Mouse (Mus musculus) right cerebral cortex, postnatal 4 days (tissue): ENCODE data around the gene Tmem259.

Source experiments
- DNase-seq: peaks from one replicate; pipeline ENCODE4 v3.0.0-alpha.2; 2022

The Tmem259 gene

GRCm38 (mm10) chr10:80015583-80015982, 31.5 kb upstream of the Tmem259 start:
- no peak for DNase-seq

DNA sequence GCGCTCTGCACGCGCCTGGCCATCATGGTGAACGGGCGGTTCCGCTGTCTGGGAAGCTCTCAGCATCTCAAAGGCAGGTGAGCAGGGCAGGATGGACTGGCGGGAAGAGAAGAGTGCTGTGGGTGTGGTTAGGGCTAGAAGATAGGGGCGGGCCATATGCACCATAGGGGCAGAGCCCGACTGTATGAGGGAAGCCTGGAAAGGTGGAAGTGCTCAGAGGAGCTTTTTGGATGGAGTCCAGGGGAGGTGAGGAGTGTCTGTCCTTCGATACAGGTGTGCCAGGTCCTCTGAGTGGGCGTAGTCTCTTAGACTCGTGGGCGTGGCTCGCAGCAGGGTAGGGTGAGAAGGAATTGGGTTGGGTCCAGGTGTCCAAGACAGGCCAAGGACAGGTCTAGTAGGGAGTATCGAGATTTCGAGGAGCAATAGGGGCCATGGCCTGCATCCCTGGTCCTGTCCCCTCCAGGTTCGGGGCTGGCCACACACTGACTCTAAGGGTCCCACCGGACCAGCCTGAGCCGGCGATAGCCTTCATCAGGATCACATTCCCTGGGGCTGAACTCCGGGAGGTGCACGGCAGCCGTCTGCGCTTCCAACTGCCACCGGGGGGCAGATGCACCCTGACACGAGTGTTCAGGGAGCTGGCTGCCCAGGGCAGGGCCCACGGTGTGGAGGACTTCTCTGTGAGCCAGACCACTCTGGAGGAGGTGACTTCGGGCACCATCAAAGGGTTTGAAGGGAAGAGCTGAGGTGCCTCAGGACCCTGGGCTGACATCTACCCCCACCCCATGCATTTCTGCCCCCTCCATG, 30.6 kb upstream of the Tmem259 start:
- DNase-seq: no peak

- no peak for DNase-seq
These were observed 29.5 kb upstream of the Tmem259 start for GRCm38 (mm10) chr10:80013609-80014008.

DNA sequence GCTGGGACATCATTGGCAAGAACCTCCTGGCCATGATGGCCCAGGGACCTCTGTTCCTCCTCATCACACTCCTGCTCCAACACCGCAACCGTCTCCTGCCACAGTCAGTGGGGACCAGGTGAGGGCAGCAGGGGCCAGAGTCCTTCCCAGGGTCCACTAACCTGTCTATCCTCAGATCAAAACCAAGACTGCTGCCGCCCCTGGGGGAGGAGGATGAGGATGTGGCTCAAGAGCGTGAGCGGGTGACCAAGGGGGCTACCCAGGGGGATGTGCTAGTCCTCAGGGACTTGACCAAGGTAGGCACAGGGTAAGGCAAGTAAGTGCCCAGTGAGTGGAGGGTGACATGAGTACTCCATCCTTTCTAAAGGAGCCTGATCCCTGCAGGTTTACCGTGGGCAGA, 27.6 kb upstream of the Tmem259 start:
- DNase-seq: no peak

DNA sequence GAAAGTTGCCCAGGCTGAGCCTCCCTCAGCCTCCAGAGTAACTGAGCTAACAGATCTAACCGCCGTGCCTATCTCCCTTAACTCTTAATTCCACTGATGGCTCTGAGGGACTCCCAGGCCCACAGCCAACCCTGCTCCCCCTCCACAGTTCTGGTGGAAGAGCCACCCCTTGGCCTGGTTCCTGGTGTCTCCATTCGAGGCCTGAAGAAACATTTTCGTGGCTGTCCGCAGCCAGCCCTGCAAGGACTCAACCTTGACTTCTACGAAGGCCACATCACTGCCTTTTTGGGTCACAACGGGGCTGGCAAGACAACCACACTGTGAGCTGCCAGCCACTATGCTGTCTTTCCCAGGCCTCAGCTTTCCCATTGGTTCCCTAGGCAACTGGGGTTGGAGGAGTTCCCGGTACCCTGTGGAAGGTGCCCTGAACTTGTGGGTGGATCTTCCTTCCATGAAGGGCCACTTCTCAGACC, 20.1 kb upstream of the Tmem259 start:
- DNase-seq: no peak

GRCm38 (mm10) chr10:80003374-80004232, 19.5 kb upstream of the Tmem259 start:
- no peak for DNase-seq

DNA sequence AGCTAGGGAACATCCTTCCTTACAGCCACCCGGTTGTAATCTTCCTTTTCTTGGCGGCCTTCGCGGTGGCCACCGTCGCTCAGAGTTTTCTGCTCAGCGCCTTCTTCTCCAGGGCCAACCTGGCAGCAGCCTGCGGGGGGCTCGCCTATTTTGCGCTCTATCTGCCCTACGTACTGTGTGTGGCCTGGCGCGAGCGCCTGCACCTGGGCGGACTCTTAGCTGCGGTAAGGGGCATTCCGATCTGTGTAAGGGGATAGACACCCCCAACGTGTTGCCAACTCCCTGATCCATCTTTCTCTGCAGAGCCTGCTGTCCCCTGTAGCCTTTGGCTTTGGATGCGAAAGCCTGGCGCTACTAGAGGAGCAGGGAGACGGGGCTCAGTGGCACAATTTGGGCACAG, 18.7 kb upstream of the Tmem259 start:
- no peak for DNase-seq

GRCm38 (mm10) chr10:80001945-80002344, 17.8 kb upstream of the Tmem259 start:
- DNase-seq: no peak

GRCm38 (mm10) chr10:79997819-79998218, 13.7 kb upstream of the Tmem259 start:
- no peak for DNase-seq

DNA sequence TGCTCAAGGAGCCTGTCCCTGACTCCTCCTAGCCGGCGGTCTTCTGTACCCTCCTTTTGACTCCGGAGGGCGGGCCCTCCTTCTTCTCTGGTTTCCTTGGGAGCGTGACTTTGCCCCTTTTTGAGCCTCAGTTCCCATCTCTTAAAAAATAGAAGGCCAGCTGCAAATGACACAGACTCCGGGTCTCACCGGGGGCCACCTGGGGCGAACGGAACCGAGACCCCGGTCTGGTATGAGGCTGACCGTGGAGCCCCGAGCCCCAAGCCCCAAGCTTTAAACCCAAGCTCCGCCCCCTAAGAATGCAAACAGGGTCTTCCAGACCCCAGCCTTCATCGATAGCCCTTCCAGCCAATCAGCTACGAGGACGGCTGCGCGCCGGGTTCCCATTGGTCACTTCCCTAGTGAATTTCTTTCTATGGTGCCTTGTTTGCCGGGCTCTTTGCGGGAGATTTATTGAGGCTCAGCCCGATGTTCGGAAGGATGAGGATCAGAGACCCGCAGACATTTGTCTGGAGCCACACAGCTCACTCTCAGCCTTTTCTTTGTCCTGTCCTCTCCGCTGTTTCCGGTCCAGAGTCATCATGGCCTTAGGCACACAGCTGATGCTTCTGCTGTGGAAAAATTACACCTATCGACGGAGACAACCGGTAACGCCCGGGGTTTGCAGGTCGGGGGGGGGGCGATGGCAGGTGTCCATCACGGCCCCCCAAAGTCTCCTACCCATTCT, 13.1 kb upstream of the Tmem259 start:
- peak; percentile 80 for DNase-seq

GRCm38 (mm10) chr10:79996272-79997033, 12.3 kb upstream of the Tmem259 start, which contains the start of gene Abca7:
Gene Abca7, plus strand, starts transcription at chr10:79996494.
- DNase-seq: peak; percentile 98

DNA sequence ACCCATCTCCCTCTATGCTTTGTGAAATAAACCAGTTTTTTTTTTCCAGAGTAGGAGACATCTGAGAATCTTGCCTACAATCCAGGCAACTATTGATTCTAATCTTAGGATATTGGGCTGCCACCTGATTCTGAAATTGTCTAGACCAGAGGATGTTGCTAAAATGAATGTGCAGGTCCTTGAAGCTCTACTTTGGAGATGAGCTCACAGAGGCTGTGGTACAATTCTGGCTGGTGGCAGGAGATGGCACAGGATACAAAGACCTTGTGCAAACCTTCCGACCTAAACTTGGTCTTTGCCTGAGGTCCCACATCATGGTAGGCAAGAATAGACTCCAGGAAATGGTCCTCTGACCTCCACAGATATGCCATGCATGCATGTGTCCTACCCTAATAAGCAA, 11.5 kb upstream of the Tmem259 start:
- no peak for DNase-seq

- no peak for DNase-seq
These were observed 10.4 kb upstream of the Tmem259 start for GRCm38 (mm10) chr10:79994397-79995115.

DNA sequence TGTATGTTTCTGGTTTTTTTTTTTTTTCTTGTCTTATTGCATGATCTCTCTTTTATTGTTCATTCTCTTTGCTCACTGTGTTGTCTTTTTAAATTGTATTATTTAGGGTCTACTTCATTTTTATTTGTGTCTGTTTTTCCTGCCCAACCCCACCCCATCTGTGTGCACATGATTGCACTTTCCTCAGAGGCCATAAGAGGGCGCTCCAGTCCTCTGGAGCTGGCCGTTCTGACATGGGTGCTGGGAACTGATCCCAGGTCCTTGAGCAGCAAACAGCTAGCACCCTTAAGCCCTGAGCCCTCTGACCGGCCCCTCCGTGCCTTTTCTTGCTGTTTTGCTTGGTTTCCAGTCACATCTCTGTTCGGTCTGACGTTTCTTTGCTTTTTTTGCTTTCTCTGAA, 7.4 kb upstream of the Tmem259 start:
- no peak for DNase-seq

DNA sequence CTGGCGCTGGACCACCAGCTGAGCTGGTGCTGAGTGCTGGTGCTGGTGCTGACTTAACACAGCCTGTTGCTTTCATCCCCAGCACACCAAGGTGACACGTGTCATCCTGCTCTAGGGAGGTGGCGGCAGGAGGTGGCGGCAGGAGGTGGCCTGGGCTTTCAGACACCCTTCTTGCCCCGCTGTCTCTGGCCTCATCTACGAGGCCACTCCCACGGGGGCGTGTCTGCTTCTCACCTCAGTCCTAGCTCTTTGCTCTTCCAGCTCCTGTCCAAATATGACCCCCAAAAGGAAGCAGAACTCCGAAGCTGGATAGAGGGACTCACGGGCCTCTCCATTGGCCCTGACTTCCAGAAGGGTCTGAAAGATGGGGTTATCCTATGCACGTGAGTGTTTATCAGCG, 7.0 kb upstream of the Tmem259 start:
- DNase-seq: no peak

- no peak for DNase-seq
These were observed 5.7 kb upstream of the Tmem259 start for GRCm38 (mm10) chr10:79989870-79990269.

DNA sequence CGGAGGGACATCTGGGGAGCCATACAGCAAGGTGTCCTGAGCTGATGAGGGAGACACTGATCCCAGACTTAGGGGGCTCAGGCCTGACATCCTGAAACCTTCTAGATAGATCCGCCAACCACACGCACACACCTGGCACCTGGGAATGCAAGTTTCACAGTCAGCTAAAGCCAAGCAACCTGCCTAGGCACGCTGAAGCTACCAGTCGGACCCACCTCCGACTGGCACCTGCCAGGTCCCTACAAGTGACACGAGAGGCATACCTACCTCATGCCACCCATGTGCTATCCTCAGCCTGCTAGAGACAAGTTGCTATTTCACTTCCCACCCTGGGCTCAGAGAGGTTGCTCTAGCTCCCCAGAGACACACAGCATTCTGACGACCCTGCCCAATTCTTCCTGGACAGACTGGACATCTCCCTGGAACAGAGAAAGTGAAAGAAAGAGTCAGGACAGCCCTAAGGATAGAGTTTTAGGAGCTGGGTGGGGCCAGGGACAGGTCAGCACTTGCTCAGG, 5.2 kb upstream of the Tmem259 start:
- DNase-seq: no peak

DNA sequence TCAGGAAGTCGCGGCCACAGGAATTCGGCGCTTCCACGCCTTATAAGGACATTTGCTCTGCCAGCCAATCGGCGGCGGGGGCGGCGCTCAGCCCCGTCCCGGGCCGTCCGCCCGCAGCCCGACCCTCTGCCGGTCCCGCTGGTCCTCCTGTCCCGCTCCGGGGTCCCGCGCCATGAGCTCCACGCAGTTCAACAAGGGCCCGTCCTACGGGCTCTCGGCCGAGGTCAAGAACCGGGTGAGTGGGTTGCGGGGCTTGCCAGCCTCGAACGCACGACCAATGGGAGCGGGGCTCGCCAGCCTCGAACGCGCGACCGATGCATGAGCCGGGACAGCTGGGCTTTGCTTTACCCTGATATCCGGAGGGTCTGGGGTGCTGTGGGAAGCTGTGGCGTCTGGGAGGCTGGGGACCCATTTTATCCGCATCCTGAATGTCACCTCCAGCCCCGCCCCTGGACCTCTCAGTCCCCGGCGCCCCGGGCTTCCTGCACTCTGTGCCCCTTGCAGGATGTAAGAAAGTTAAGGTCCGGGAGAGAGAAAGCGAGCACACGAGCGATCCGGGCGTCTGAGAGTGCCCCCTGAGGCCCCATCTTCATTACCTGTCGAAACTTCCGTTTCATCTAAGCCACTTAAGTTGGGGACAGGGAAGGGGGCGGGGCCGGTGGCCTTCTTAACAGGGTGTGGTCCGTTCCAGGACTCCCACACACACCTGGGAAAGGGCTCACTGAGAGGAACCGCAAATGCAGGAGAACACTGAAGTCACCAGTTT, 4.6 kb upstream of the Tmem259 start, which contains the start of gene Cnn2:
Gene Cnn2 (plus strand): TSS at position 79 of the 766 bp plus-strand sequence.
- no peak for DNase-seq

GRCm38 (mm10) chr10:79987771-79988505, 3.8 kb upstream of the Tmem259 start:
- no peak for DNase-seq

DNA sequence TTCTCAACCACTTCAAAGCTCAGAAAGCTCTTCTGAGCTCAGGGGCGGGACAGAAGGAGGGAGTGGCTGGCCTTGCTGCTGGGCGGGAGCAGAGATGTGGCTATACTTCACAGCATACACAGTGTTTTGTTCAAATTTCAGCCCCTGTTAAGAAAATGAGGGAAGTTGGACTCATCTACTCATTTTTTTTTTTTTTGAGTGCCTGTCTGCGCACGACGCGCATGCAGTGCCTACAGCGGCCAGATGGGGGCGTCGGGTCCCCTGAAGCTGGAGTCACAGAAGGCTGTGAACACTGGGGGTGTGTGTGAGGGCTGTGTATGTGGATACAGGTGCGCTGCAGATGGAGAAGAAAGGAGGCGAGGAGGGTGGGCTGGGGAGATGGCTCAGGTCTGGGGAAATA, 2.8 kb upstream of the Tmem259 start:
- DNase-seq: peak; percentile 94
